Mouse (Mus musculus) intestine, postnatal 0 days (tissue): ENCODE measurements around the gene Erg. TPM values are rescaled to one million over a fixed set of nuclear protein-coding genes. Genes with fewer than 3 reads are reported as not detected.

Source experiments
- ATAC-seq: fragments of 200-750 bp; cut with Nextera tagmentation; 2 replicates; pipeline ENCODE4 v1.8.0; 2017; ENCODE audit warnings: mild to moderate bottlenecking, moderate TSS enrichment, moderate library complexity
- H3K27ac ChIP-seq: fragments of 300-500 bp; sonication (generic); 2 replicates; pipeline ENCODE4 v1.5.1; 2014; ENCODE audit warnings: mild to moderate bottlenecking, low read depth, low read length, moderate library complexity
- H3K27me3 ChIP-seq: fragments of 300-500 bp; sonication (generic); replicated peaks from 2 replicates; pipeline ENCODE4 v1.6.1; 2014; ENCODE audit warnings: low read length, mixed read lengths; ENCODE audit not compliant: control insufficient read depth, insufficient read depth
- H3K36me3 ChIP-seq: fragments of 300-500 bp; sonication (generic); 2 replicates; pipeline ENCODE4 v1.6.1; 2014; ENCODE audit warnings: mild to moderate bottlenecking, moderate library complexity; ENCODE audit not compliant: control insufficient read depth, insufficient read depth
- H3K4me1 ChIP-seq: fragments of 300-500 bp; sonication (generic); replicated peaks from 2 replicates; pipeline ENCODE4 v1.6.1; 2014; ENCODE audit warnings: antibody characterized with exemption, low read length, mixed read lengths; ENCODE audit not compliant: control insufficient read depth, insufficient read depth
- H3K4me2 ChIP-seq: fragments of 300-500 bp; sonication (generic); replicated peaks from 2 replicates; pipeline ENCODE4 v1.6.1; 2014; ENCODE audit warnings: low read depth, mild to moderate bottlenecking, moderate library complexity
- H3K4me3 ChIP-seq: fragments of 300-500 bp; sonication (generic); 2 replicates; pipeline ENCODE4 v1.5.1; 2014; ENCODE audit warnings: low read depth, low read length
- H3K9ac ChIP-seq: fragments of 300-500 bp; sonication (generic); 2 replicates; pipeline ENCODE4 v1.6.1; 2014; ENCODE audit warnings: mild to moderate bottlenecking, low read depth, low read length
- H3K9me3 ChIP-seq: fragments of 300-500 bp; sonication (generic); 2 replicates; pipeline ENCODE4 v1.6.1; 2016; ENCODE audit warnings: mixed run types; ENCODE audit not compliant: control insufficient read depth
- CTCF ChIP-seq: sonication (generic); IDR thresholded peaks from 2 replicates; pipeline ENCODE4 v1.5.1; 2016; ENCODE audit warnings: low read depth, mild to moderate bottlenecking, control low read depth, antibody characterized with exemption, moderate library complexity
- WGBS: fragments of 180-500 bp; shearing (Covaris S2); extraction: QIAGEN DNeasy Blood & Tissue Kit; methylation state at CpG from one replicate; pipeline ENCODE4 v1.1.7; 2014; 5-methylcytosine and 5-hydroxymethylcytosine counted together
- polyA plus RNA-seq: library from polyadenylated mRNA; unstranded; fragments of >200 nt; fragmentation: Nextera tagmentation; extraction: Ambion mirVana; gene quantifications from 2 replicates; pipeline ENCODE4 v1.2.1, GENCODE M21; 2015

The Erg gene
- polyA plus RNA-seq, 1 experiment from 2014 or later = 2.0 TPM

DNA sequence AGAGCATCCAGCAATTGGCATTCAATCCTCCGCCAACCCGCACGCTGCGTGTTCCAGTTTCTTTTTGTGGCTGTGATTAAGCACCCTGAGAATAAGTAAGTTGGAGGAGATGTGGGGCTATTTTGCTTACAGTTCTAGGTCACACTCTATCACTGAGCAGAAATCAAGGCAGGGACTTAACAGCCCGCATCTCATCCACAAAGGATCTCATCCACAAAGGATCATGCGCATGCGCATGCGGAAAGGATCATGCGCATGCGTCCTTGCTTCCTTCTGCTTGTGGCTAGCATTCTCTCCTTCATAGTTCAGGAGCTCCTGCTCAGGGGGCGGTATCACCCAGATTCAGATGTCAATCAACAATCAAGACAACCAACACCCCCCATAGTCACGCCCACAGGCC lies 42.9 kb downstream of the Erg start:
- Histone ChIP-seq H3K4me3 (no peak overlapping the region), H3K4me2 (no peak overlapping the region), H3K27me3 (no peaks in the 10 kb centered on the region), H3K9me3 (no peaks in the 10 kb centered on the region), H3K4me1 (no peaks in the 10 kb centered on the region), H3K9ac (no peak overlapping the region), H3K27ac (no peak overlapping the region), H3K36me3 (no peaks in the 10 kb centered on the region)
- TF ChIP-seq CTCF = no peak
- no peak for ATAC-seq
- 91% methylated on average over 12 of the region's 12 CpGs for WGBS

- H3K9me3 ChIP-seq = no peaks in the 10 kb centered on the region
- 66% methylated on average over 3 of the region's 3 CpGs for whole genome bisulfite sequencing
- no peak overlapping the region for H3K9ac ChIP-seq
- H3K4me3 ChIP-seq = no peak overlapping the region
- no peaks in the 10 kb centered on the region for H3K36me3 ChIP-seq
- H3K27ac ChIP-seq = no peak overlapping the region
- no peaks in the 10 kb centered on the region for H3K4me1 ChIP-seq
- no peak for ATAC-seq
- no peak overlapping the region for H3K4me2 ChIP-seq
- H3K27me3 ChIP-seq = no peaks in the 10 kb centered on the region
- no peak for TF ChIP-seq CTCF
These were observed 51.2 kb downstream of the Erg start for GRCm38 (mm10) chr16:95535151-95535550.

DNA sequence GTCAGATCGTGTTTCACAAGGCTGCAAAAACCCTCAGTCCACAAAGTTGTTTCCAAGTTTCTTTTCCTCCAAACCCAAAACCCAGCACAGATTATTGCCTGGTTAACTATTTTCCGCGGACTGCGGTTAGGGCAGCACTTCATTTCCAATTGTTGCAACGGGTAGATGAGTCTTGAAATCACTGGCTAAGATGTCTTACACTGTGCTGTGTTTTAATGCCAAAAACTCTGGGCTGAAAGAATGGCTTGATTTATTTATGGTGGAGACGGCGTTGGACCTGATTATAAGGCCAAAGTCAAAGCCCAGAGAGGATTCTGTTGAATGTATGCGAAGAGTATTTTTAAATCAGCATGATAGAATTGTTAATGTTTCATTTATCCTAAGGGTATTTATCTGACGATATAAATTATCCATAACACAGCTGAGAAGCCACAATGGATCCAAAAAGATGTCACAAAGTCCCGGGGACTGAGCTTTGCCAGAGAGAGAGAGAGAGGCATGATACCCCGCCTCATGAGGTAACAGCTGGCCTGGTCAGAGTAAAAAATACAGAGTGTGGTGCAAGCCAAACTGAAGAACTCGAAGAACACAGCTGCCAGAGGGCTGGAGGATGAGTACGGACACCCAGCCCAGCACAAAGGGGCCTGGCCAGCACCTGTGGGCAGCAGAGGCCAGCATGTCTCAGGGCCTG lies 53.9 kb downstream of the Erg start:
- ATAC-seq = no peak
- Histone ChIP-seq H3K9ac (no peak overlapping the region), H3K4me3 (no peak overlapping the region), H3K4me1 (no peaks in the 10 kb centered on the region), H3K36me3 (no peaks in the 10 kb centered on the region), H3K4me2 (no peak overlapping the region), H3K9me3 (no peaks in the 10 kb centered on the region), H3K27me3 (no peaks in the 10 kb centered on the region), H3K27ac (no peak overlapping the region)
- WGBS = 67% methylated on average over 13 of the region's 13 CpGs
- TF ChIP-seq CTCF = no peak

DNA sequence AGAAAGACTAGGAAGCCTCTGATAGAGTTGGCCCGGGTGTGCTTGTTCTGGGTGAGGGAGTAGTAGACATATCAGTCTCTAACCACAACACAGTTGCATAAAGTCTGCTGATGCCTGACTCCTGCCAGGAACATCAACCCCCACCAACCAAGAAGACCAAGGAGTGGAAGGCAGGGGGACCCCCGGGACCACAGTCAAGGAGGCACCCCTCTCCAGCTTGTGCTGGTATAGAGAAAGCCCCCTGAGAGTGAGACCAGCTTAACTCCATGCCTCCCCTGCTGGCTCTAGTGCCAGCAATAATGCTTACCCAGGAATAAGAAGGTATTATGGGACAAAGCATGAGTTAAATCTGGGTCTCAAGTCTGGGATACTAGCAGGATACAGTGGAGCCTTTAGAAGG lies 58.8 kb downstream of the Erg start:
- H3K4me2 ChIP-seq = no peak overlapping the region
- no peak for TF ChIP-seq CTCF
- no peaks in the 10 kb centered on the region for H3K9me3 ChIP-seq
- no peak overlapping the region for H3K27ac ChIP-seq
- whole genome bisulfite sequencing = 92% methylated on average over 2 of the region's 2 CpGs
- no peak for ATAC-seq
- H3K4me1 ChIP-seq = no peaks in the 10 kb centered on the region
- H3K36me3 ChIP-seq = no peaks in the 10 kb centered on the region
- H3K4me3 ChIP-seq = no peak overlapping the region
- H3K9ac ChIP-seq = no peak overlapping the region
- H3K27me3 ChIP-seq = no peaks in the 10 kb centered on the region

GRCm38 (mm10) chr16:95519520-95519919 lies 66.9 kb downstream of the Erg start:
- no peaks in the 10 kb centered on the region for H3K9me3 ChIP-seq
- no peak overlapping the region for H3K4me3 ChIP-seq
- no peak overlapping the region for H3K9ac ChIP-seq
- no peak overlapping the region for H3K27ac ChIP-seq
- H3K36me3 ChIP-seq = no peaks in the 10 kb centered on the region
- no peaks in the 10 kb centered on the region for H3K4me1 ChIP-seq
- no peaks in the 10 kb centered on the region for H3K27me3 ChIP-seq
- no peak for TF ChIP-seq CTCF
- no peak for ATAC-seq
- H3K4me2 ChIP-seq = no peak overlapping the region
- 75% methylated on average over 8 of the region's 8 CpGs for WGBS

- Histone ChIP-seq H3K4me3 (no peak overlapping the region), H3K9ac (no peak overlapping the region), H3K9me3 (no peaks in the 10 kb centered on the region), H3K36me3 (no peaks in the 10 kb centered on the region), H3K4me1 (no peaks in the 10 kb centered on the region), H3K27ac (no peak overlapping the region), H3K27me3 (no peaks in the 10 kb centered on the region), H3K4me2 (no peak overlapping the region)
- no peak for ATAC-seq
- WGBS = 62% methylated on average over 2 of the region's 2 CpGs
- TF ChIP-seq CTCF = no peak
These were observed 80.3 kb downstream of the Erg start for GRCm38 (mm10) chr16:95506051-95506450.
